Mouse (Mus musculus): ENCODE measurements around the gene Mark3. TPM values are rescaled to one million over a fixed set of nuclear protein-coding genes. Genes with fewer than 3 reads are reported as not detected.
"Not testable (repeated sequence)": the region's sequence is repeated elsewhere in the genome, so short reads cannot be mapped to it uniquely, and the experiment has no call there.

Mark3 gene
- total RNA-seq (2021) = 10 to 100 TPM; 52.7 to 55.0 TPM
- long read RNA-seq, experiment 1, transcript Mark3-206 (18 exons, 2,807 nt) = major isoform, 96 of 118 reads
- long read RNA-seq, experiment 1, partial matches to known transcripts = 2 of 118 reads
- long read RNA-seq, experiment 1, other reads (novel, unspliced or antisense) = 19 of 118 reads
- long read RNA-seq, experiment 2, transcript Mark3-206 (18 exons, 2,807 nt) = major isoform, 64 of 92 reads
- long read RNA-seq, experiment 2, partial matches to known transcripts = 7 of 92 reads
- long read RNA-seq, experiment 2, other reads (novel, unspliced or antisense) = 21 of 92 reads

DNA sequence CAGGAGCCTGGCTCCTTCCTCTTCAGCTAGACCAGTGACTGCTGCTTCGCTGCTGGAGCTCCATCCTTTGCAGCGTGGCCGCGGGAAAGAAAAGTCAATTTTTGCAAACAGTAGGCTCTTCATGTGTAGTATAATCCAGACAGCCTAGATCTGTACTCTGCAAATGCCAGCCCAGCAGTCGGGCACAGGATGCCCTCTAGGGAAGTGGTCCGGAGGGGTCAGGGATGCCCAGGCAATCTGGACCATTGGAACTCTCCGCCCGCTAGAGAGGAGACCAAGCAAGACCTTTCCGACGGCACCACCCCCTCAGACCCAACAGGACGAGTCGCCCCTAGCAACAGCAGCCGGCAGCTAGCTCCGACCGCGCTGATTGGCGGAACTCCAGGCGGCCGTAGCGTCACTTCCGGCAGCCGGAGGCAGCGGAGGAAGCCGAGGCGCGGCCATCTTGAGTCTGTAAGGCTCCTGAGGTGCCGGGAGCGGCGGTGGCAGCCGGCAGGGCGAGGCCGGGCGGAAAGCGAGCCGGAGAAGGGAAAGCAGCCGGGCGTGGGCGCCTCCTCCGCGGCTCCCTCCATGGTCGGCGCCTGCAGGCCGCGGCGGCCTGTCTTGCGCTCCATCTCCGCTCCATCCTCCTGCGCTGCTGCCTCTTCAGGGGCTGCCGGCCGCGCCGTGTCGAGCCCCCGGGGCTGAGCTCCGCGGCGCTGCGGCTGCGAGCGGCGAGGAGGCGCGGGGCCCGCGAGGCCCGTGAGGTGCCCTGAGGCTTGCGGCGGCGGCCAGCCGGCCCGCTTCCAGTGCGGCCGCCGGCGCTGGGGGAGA is at the start of gene Mark3:
Gene Mark3, plus strand, starts transcription at position 450 of the 813 bp plus-strand sequence.
- peak; percentile 97 for DNase-seq (ENCODE audit: low spot score)

DNA sequence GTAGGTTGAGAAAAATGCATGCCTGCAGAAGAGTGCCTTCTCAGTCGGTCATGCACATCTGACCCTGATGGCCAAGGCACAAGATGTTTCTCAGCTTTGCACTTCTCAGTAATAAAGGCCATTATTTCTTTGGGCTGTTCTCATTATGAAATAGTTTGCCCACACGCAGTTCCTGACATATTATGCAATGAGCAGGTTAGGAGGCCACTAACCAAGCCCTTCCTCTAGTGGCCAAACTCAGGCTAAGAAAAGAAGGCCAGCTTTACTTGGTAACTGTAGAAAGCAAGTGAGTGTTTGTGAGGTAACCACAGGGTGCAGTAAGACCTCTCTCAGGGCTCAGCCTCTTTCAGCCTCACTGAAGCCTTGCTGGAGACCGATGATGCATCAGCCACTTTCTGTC is 49.4 kb upstream of the Mark3 start:
- no peak for DNase-seq (ENCODE audit: low spot score)

DNA sequence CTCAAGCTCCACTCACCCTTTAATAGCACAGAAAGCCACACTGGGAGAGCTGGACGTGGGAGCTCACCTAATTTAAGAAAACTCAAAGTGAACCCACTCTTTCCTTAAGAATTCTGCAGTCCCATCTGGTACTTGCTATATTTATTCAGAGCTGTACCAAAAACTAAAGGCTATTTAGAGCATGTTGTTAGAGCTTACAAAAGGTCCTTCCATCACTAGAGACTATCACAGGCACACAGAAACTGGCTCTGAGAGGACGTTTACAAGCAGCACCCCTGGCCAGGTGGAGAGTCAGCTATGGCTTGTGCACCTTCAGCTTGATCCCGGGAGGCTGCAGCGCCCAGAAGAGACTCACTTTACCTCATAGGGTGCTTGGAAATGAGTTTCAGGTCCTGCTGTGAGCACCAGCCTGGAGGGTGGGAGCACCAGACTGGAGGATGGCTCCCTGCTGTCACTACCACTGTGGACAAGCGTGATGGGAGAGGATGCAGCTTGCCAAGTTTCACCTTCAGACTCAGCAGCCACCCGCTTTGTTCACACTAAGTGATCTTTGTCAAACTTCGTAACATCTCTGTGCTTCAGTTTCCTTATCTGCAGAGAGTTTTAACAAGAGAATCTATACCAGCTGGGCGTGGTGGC is 46.6 kb upstream of the Mark3 start:
- DNase-seq (ENCODE audit: low spot score) = no peak

DNA sequence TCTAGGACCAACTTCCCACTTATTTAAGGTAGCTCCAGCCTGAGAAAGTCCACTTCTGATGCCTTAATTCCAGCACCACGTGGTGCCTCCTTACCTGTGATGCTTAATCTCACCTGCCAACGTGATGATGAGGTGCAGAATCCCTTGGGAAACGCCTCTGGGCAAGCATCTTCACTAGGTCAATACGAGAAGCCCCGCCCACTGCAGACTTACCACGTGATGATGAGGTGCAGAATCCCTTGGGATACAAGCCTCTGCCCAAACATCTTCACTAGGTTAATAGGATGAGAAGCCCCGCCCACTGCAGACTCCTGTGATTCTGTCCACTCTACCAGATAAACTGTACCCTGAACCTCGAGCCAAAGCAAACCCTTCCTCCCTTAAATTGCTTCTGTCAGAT is 45.1 kb upstream of the Mark3 start:
- DNase-seq (ENCODE audit: low spot score) = no peak

DNA sequence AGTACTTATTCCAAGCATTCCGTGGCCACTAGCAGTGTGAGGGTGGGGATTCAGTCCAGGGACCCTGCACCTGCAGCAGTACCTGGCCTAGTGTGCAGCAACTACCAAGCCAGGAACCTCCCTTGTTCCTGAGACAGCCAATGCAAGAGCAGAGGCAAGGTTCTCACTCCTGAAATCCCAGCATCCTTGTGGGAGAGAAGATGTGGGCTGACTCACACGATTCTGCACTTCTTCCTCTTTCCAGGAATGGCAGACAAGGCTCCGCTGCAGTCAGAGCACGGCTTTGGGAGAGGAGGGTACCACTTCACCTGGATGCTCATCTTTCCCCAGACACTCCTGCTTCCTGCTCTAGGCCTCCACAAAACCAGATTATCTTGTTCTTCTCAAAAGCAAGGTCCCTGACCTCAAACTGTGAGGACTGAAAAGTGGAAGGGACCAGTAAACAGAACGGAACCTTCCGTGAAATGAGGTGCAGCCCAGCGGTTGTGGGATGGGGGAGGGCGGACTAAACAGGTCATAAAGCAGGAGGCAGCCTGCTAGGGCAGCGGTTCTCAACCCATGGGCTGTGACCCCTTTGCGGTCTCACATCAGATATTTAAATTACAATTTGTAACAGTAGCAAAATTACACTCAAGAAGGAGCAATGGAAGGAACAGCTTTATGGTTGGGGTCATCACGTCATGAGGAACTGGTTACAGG is 41.1 kb upstream of the Mark3 start:
- no peak for DNase-seq (ENCODE audit: low spot score)

DNA sequence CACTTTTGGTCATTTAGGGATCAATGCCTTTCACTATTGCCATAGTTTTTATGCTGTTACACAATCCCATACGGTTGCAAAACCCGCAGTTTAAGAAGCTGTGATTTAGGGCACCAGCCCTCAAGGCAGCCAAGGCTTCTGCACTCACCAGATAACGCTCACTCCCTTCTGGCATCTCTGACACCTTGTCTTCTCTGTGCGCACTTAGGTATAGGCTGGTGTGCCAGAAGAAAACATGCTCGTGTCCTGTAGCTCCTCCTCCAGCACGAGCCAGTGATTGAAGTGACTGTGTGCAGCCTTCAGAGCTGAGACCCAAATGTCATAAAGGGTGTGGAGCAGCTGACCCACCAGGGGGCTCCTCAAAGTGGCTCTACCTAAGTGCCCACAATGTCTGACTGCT is 39.0 kb upstream of the Mark3 start:
- no peak for DNase-seq (ENCODE audit: low spot score)

DNA sequence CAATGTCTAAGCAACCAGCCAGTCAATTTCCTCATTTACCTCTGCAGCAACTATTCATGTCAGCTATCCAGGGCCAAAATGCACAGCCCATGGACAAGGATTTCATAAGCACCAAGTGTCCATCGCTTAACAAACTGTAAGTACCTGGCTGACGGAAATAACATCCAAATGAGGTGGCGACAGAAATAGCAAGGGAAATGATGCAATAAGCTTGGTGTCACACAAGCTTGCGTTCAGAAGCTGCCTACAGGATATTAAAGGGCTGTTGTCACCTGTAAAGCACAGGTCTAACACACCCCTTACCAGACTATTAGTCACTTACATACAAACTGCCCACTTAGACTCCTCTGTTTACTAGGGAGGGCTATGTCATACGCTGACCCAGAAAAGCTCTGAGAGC is 38.6 kb upstream of the Mark3 start:
- no peak for DNase-seq (ENCODE audit: low spot score)

DNA sequence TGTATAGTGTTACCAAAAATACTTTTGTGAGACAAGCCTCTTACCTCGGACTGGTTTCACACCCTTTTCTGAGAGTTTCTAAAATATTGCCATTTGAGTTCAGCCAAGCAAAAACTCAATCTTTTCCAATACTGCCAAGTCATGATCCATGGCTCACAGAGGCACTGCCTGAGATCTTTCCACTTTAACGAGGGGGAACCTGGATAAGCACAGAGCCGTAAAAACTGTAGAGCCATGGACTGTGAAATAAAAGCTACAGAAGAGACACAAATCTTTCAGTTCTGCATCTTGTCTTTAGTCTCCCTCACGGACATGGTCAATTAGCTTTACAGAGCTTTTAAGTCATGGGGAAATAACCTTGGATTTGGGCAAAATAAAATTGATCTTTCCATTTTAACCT is 37.6 kb upstream of the Mark3 start:
- no peak for DNase-seq (ENCODE audit: low spot score)

DNA sequence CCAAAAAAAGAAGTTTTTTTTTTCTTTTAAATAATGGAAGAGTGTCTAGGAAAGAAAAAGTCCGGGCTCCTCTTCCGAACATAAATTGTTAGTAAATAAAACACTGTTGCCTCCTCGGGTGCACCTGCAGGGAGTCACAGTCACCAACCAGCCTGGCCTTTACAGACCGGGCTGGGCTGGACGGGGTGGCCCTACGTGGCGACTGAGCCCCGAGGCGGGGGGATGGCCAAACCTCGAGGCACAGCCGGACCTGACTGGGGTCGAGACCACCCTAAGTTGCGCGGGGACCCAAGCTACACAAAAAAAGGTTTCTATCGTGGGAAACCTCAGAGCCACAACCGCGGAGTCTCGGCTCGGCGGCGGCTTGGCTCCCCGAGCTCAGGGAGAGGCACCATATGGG is 37.0 kb upstream of the Mark3 start:
- DNase-seq (ENCODE audit: low spot score) = no peak

DNA sequence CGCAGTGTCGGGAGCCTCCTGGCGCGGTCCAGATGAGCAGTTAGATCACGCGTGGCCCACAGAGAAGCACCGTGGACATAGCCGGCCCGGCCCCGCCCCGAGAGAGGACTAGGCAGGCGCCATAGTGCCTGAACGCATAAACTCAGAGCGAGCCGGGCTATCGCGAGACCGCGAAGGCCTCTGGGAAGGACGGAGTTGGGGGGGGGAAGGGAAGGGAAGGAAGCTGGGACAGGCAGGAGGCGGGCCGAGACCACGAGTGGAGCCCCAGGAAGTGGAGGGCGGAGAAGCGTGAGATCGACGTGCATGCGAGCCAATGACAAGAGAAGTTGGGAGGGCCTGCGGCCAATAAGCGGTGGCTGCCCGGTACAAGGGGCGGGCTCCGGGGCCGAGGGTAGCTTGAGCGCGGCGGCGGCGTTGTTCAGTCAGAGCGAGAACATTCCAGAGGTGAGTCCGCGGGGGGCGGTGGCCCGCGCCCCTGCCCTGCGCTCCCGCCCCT is 36.5 kb upstream of the Mark3 start, which contains the start of gene Eif5:
Gene Eif5, plus strand, starts transcription at position 221 of the 496 bp plus-strand sequence.
- peak; percentile 100 for DNase-seq (ENCODE audit: low spot score)

DNA sequence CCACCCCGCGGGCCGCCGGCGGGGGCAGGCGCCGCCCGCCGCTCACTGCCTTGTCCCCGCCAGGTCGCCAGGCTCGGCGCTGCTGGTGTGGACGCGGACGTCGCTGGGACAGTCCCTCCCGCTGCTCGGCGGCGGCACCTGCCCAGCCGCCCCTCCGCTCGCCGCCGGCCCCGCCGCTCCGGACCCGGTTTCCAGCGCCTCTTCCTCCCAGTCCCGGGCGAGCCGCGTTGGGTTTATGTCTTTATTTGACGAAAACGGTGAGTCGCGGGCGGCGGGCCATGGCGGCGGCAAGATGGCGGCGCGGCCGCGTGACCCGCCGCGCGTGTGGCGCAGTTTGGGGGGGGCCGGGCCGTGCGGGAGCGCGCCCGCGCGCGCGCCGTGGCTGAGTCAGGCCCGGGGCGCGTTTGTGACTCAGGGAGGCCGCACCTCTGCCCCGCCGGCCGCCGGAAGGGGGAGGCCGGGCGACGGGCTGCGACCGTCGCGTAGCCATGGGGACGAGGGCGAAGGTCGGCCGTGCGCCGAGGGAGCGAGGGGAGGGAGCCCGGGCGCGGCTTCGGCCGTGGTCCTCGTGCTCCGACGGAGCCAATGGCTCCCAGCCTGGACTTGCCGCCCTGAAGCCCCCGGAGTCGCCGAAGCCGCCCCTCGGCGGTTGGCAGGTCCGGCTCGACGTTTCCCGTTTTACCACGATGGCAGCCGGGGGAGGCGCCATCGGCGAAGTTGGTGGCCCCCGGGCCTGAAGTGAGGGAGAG is 35.9 kb upstream of the Mark3 start:
- DNase-seq (ENCODE audit: low spot score) = peak; percentile 74

DNA sequence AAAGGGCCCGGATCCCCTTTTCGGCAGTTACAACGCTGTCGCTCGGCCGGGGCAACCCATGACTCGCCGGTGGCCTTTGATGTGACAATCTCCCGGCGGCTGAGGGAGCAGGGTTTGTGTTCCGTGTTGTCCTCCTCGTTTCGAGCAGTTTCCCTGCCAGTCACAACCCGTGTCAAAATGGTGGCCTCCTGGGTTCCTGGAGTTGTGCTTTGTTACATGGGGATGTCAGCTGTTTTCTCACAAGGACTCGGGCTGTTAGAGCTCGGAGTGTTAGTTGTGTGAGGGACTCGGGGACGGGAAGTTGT is 35.3 kb upstream of the Mark3 start:
- no peak for DNase-seq (ENCODE audit: low spot score)

DNA sequence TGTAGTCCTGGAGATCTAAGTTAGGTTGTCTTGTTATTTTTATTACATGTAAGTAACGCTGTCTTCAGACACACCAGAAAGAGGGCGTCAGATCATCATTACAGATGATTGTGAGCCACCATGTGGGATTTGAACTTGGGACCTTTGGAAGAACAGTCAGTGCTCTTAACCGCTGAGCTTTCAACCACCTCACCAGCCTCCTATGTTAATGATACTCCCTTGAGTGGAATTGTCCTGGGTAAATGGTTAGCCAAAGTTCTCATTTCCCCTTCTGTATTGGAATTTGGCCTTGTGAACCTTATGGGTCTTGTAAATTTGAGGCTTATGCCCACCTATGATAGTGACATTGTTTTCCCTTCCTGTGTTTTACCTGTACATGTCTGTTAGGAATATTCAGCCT is 27.3 kb upstream of the Mark3 start:
- DNase-seq (ENCODE audit: low spot score) = no peak

DNA sequence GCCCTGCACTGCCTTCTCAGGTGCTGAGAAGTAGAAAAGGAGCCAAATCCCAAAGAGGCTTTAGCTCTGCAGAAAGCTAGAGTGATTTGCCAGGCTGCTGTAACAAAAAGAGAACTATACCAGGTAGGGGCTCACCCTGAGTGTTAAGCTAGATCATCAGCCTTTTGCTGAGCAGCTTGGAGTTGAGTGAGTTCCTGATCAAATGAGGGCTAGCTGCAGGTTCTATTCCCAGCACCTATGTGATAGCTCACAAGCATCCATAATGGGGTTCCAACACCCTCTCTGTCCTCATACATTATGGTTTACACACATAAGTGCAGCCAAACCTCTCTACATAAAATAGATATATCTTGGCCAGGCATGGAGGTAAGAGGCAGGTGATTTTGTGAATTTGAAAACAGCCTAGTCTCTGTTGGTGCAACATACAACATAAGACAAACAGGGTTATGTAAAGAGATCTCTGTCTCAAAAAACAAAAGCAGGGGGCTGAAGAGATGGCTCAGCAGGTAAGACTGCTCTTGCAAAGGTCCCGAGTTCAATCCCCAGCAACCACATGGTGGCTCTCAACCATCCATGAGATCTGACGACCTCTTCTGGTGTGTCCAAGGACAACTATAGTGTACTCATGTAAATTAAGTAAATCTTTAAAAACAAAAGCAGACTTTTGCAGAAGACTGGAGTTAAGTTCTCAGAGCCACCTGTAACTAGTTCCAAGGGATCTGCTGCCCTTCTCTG is 25.6 kb upstream of the Mark3 start:
- DNase-seq (ENCODE audit: low spot score) = no peak

DNA sequence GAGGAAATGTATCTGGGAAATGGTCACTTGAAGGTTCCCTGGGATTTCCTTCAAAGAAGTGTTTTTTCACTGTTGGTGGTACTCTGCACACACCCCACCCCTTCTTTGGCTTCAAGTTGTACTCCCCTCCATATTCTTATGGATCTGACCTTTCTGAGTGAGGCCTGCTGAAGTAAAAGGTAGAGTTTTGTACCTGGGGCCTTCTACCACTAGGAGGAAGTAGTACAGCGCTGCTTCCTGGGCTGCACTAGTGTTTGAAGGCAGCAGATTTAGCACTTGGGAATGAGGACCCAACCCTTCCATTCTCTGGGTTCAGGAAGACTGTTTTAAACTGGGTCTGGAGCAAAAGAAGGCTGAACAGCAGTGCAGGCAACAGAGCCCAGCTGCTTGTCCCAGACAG is 23.6 kb upstream of the Mark3 start:
- DNase-seq (ENCODE audit: low spot score) = no peak

DNA sequence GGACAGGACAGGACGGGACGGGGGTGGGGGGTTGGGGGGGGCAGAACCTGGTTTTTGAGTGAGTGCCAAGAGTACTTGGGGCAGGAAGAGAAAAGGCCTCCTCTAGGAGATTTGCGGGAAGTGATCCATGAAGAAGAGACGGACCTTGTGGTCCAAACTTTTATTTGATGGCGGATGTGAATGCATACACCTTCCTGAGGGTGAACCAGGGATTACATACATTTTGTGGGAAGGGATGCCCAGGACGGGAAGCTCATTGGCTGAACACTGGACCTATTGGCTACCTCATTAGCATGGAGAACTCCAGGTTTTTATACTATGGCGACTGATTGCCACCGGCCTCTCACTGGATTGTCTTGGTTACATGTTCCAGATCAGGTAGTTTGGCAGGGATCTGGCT is 22.0 kb upstream of the Mark3 start:
- no peak for DNase-seq (ENCODE audit: low spot score)

DNA sequence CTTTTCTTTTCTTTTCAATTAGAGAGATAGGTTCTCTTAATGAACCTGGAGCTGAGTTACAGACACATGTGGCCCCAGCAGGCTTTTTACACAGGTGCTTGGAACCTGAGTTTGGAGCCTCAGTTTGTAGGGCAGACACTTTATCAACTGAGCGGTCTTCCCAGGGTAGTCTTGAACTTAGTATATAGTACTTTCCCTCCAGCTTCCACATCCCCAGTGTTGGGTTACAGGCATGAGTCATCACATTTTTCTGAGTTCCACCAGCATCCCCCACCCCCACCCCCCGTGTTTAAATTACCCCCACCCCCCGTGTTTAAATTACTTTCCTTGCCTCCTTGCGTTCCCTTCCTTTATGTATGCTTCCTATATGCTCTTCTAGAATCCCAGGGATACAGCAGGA is 19.0 kb upstream of the Mark3 start:
- DNase-seq (ENCODE audit: low spot score) = no peak

DNA sequence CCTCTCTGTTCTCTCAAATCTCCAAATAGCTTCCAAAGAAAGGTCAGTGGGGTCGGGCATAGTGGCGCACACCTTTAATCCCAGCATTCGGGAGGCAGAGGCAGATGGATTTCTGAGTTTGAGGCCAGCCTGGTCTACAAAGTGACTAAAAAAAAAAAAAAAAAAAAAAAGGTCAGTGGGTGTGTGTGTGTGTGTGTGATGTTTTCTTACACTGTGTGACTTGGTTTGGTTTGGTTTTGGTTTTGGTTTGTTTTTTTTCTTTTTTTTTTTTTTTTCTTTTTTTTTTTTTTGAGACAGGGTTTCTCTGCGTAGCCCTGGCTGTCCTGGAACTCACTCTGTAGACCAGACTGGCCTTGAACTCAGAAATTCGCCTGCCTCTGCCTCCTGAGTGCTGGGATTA is 18.4 kb upstream of the Mark3 start:
- not testable (repeated sequence) for DNase-seq (ENCODE audit: low spot score)

DNA sequence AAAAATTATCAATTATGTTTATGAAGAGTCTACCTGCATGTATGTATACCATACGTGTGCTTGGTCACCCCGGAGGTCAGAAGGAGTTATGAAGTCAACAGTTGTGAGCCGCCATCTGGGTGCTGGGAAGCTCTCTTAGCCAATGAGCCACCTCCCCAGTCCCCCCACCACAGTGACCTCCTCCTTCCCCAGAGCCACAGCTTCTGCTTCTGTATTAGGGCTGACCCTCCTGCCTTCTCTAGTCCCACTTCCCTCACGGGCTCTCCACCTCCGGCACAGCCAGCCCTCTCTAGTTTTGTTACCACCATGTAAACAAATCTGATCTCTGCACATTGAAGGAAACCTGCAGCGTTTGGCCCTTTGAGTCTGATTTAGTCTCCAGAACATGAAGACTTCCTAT is 16.8 kb upstream of the Mark3 start:
- DNase-seq (ENCODE audit: low spot score) = no peak

DNA sequence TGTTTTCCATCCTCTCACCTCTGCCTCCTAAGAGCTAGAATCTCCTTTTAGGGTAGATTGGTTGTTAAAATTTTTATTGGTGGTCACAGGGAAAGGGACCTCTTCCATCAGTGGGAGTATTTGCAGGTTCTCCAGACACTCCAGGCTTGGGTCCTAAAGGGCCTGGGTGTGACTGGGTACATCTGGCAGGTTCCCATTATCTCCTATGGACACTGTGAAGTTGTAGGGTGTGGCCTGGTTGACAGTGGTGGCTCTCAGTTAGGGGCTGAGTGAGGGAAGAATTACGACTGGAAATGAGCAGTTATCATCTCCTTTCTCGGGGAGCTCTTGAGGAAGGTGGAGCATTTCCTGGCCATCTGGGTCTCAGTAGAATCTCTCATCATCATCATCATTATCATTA is 15.7 kb upstream of the Mark3 start:
- DNase-seq (ENCODE audit: low spot score) = no peak
